ENCODE assay signal across 10 mouse cellular contexts in genomic region chr1:120155325-120155724, GRCm38 (mm10). TPM values are rescaled to one million over a fixed set of nuclear protein-coding genes. Genes with fewer than 3 reads are reported as not detected.
DNase-seq lines count a peak whose midpoint lies in the region; ATAC-seq and TF ChIP-seq lines count a peak whose summit lies in the region.
"Had no signal": no experiment of that assay in that cellular context is flagged by ENCODE, and none has a peak within 500 bp of the region (broad histone marks: within the 10 kb centered on the region; RNA-seq: fewer than 3 reads in every experiment).

No protein-coding gene starts in this region.

- no peaks in the 10 kb centered on the region for H3K27me3 ChIP-seq in heart, postnatal 0 days (ENCODE audit: control insufficient read depth, insufficient read depth, low read length)
- H3K27me3 ChIP-seq in heart, embryonic 11.5 days (ENCODE audit: control insufficient read depth, insufficient read depth, low read length) = no peaks in the 10 kb centered on the region
- no peaks in the 10 kb centered on the region for H3K27me3 ChIP-seq in spleen, adult 2 months (ENCODE audit: control insufficient read depth, insufficient read depth, low read length)
- H3K27me3 ChIP-seq in stomach, postnatal 0 days (ENCODE audit: control insufficient read depth, insufficient read depth, low read length) = no peaks in the 10 kb centered on the region
- H3K27me3 ChIP-seq: embryonic facial prominence, embryonic 13.5 days; limb, embryonic 12.5 days had no signal

- TF ChIP-seq POLR2A in spleen, adult 2 months (IDR thresholded peaks at IDR 0.05; ENCODE audit: low read depth, low read length) = no peak

- H3K36me3 ChIP-seq in heart, postnatal 0 days (replicated peaks; ENCODE audit: control insufficient read depth, insufficient read depth, low read length) = no peaks in the 10 kb centered on the region
- H3K36me3 ChIP-seq in heart, embryonic 11.5 days (ENCODE audit: control insufficient read depth, insufficient read depth, low read length) = no peaks in the 10 kb centered on the region
- no peaks in the 10 kb centered on the region; the same call in 1 of the 2 replicates for H3K36me3 ChIP-seq in spleen, adult 2 months (ENCODE audit: control insufficient read depth, insufficient read depth, low read length)
- H3K36me3 ChIP-seq in stomach, postnatal 0 days (ENCODE audit: control insufficient read depth, insufficient read depth, low read length) = no peaks in the 10 kb centered on the region
- H3K36me3 ChIP-seq: embryonic facial prominence, embryonic 13.5 days; limb, embryonic 12.5 days had no signal

- H3K9me3 ChIP-seq in heart, postnatal 0 days (replicated peaks; ENCODE audit: control insufficient read depth, low read length) = no peaks in the 10 kb centered on the region
- H3K9me3 ChIP-seq in heart, embryonic 11.5 days (replicated peaks; ENCODE audit: control insufficient read depth, low read length) = no peaks in the 10 kb centered on the region
- no peaks in the 10 kb centered on the region for H3K9me3 ChIP-seq in stomach, postnatal 0 days (ENCODE audit: control insufficient read depth, low read length)
- H3K9me3 ChIP-seq: embryonic facial prominence, embryonic 13.5 days; limb, embryonic 12.5 days had no signal

- TF ChIP-seq CTCF in heart, postnatal 0 days (IDR thresholded peaks at IDR 0.05; ENCODE audit: low read depth) = peak; percentile 69
- peak; percentile 60; the same call in 1 of the 2 replicates for TF ChIP-seq CTCF in spleen, adult 2 months (IDR thresholded peaks at IDR 0.05; ENCODE audit: extremely low read depth, insufficient read depth, insufficient read length, insufficient replicate concordance)
- TF ChIP-seq CTCF in stomach, postnatal 0 days (IDR thresholded peaks at IDR 0.05; ENCODE audit: low read depth) = peak; percentile 82

- H3K9ac ChIP-seq in heart, postnatal 0 days (replicated peaks; ENCODE audit: low read depth, low read length) = no peak overlapping the region
- no peak overlapping the region for H3K9ac ChIP-seq in heart, embryonic 11.5 days (ENCODE audit: low read depth, low read length)
- H3K9ac ChIP-seq in stomach, postnatal 0 days (ENCODE audit: low read length) = no peak overlapping the region
- H3K9ac ChIP-seq: embryonic facial prominence, embryonic 13.5 days; limb, embryonic 12.5 days had no signal

- 12% methylated on average over 1 of the region's 1 CpGs for WGBS in heart, postnatal 0 days
- whole genome bisulfite sequencing in heart, embryonic 11.5 days (ENCODE audit: insufficient replicate concordance) = 14% methylated on average over 1 of the region's 1 CpGs
- 13% methylated on average over 1 of the region's 1 CpGs for WGBS in spleen, adult 2 months
- 18% methylated on average over 1 of the region's 1 CpGs for WGBS in stomach, postnatal 0 days

- no peak for DNase-seq in heart, postnatal 0 days (ENCODE audit: low spot score)
- DNase-seq in spleen, adult 2 months (ENCODE audit: low read depth in 1 of 2, low spot score in 2 of 2) = no peak
- DNase-seq in spleen, postnatal 4 days (ENCODE audit: low spot score in 2 of 2) = no peak
- DNase-seq in cerebellum, adult 9-10 months = peak; percentile 35
- peak; percentile 34 to 54 for DNase-seq in kidney, postnatal 4 days
- DNase-seq in stomach, postnatal 0 days (ENCODE audit: low spot score) = no peak
- DNase-seq in frontal cortex, postnatal 10 days (ENCODE audit: low spot score in 2 of 2) = no peak

- H3K4me1 ChIP-seq in heart, postnatal 0 days (ENCODE audit: control insufficient read depth, insufficient read depth) = no peaks in the 10 kb centered on the region
- H3K4me1 ChIP-seq in heart, embryonic 11.5 days (ENCODE audit: control insufficient read depth, insufficient read depth, low read length) = no peaks in the 10 kb centered on the region
- H3K4me1 ChIP-seq in spleen, adult 2 months (ENCODE audit: control insufficient read depth, insufficient read depth, insufficient read length) = no peaks in the 10 kb centered on the region
- H3K4me1 ChIP-seq in stomach, postnatal 0 days (replicated peaks; ENCODE audit: control insufficient read depth, insufficient read depth) = no peaks in the 10 kb centered on the region

- H3K27ac ChIP-seq in heart, postnatal 0 days (ENCODE audit: low read depth) = no peak overlapping the region
- no peak overlapping the region for H3K27ac ChIP-seq in heart, embryonic 11.5 days (ENCODE audit: low read depth, low read length)
- no peak overlapping the region for H3K27ac ChIP-seq in spleen, adult 2 months (ENCODE audit: insufficient read depth, low read length)
- no peak overlapping the region for H3K27ac ChIP-seq in stomach, postnatal 0 days (replicated peaks)
- H3K27ac ChIP-seq: embryonic facial prominence, embryonic 13.5 days; limb, embryonic 12.5 days had no signal

- no peak overlapping the region for H3K4me3 ChIP-seq in heart, postnatal 0 days (ENCODE audit: low read depth, low read length)
- H3K4me3 ChIP-seq in heart, embryonic 11.5 days (ENCODE audit: low read depth, low read length) = no peak overlapping the region
- no peak overlapping the region for H3K4me3 ChIP-seq in spleen, adult 2 months (ENCODE audit: extremely low read depth, insufficient read depth, insufficient read length)
- no peak overlapping the region for H3K4me3 ChIP-seq in stomach, postnatal 0 days (ENCODE audit: low read depth, low read length)
- H3K4me3 ChIP-seq: embryonic facial prominence, embryonic 13.5 days; limb, embryonic 12.5 days had no signal

- no peak overlapping the region for H3K4me2 ChIP-seq in heart, postnatal 0 days (ENCODE audit: low read depth, low read length)
- no peak overlapping the region for H3K4me2 ChIP-seq in heart, embryonic 11.5 days
- H3K4me2 ChIP-seq in stomach, postnatal 0 days (replicated peaks; ENCODE audit: low read depth) = no peak overlapping the region
- H3K4me2 ChIP-seq: embryonic facial prominence, embryonic 13.5 days; limb, embryonic 12.5 days had no signal

- no peak for TF ChIP-seq EP300 in heart, postnatal 0 days (IDR thresholded peaks at IDR 0.05; ENCODE audit: low read depth)
- no peak for TF ChIP-seq EP300 in stomach, postnatal 0 days (optimal IDR thresholded peaks at IDR 0.05)

- ATAC-seq in heart, postnatal 0 days (ENCODE audit: insufficient read depth, low read depth) = no peak; the same call in 1 of the 2 replicates
- no peak for ATAC-seq in heart, embryonic 11.5 days (replicated peaks; ENCODE audit: insufficient number of reproducible peaks, low FRiP score, low TSS enrichment)
- no peak for ATAC-seq in stomach, postnatal 0 days (ENCODE audit: low FRiP score, low TSS enrichment)

RNA-seq across cellular contexts. Expression of gene 3110009E18Rik, which starts 34.3 kb away (rescaled TPM):
- 11.5 TPM in 1 of 2 replicates, not detected in the other for total RNA-seq in heart, postnatal 0 days (2014; rRNA removed; ENCODE audit: low replicate concordance)
- polyA plus RNA-seq in heart, postnatal 0 days (2015; fragmentation: Nextera tagmentation; extraction: Ambion mirVana) = 11.3 and 11.4 TPM in 2 replicates
- 11.8 and 13.1 TPM in 2 replicates for polyA plus RNA-seq in heart, embryonic 11.5 days (2014; fragmentation: Nextera tagmentation; extraction: Ambion mirVana)
- polyA plus RNA-seq in spleen, adult 2 months (2012; rRNA removed) = 1.4 and 2.0 TPM in 2 replicates
- 10.1 and 11.9 TPM in 2 replicates for polyA plus RNA-seq in stomach, postnatal 0 days (2015; fragmentation: Nextera tagmentation; extraction: Ambion mirVana)

RNA-seq across cellular contexts. Expression of gene Dbi, which starts 34.4 kb away (rescaled TPM):
- total RNA-seq in heart, postnatal 0 days (2014; rRNA removed; ENCODE audit: low replicate concordance) = 261 and 316 TPM in 2 replicates
- polyA plus RNA-seq in heart, postnatal 0 days (2015; fragmentation: Nextera tagmentation; extraction: Ambion mirVana) = 1,218 and 1,378 TPM in 2 replicates
- 639 and 662 TPM in 2 replicates for polyA plus RNA-seq in heart, embryonic 11.5 days (2014; fragmentation: Nextera tagmentation; extraction: Ambion mirVana)
- polyA plus RNA-seq in spleen, adult 2 months (2012; rRNA removed) = 37.2 and 53.9 TPM in 2 replicates
- polyA plus RNA-seq in stomach, postnatal 0 days (2015; fragmentation: Nextera tagmentation; extraction: Ambion mirVana) = 1,663 and 1,741 TPM in 2 replicates

Comparison
In these comparisons a context has a peak if more than half of its experiments do, and no peak if none do; other contexts are left out.
1. DNase-seq: peak in cerebellum, adult 9-10 months (single experiment) and kidney, postnatal 4 days (2 of 2); none in heart, postnatal 0 days (single experiment), spleen, adult 2 months (0 of 2), spleen, postnatal 4 days (0 of 2), stomach, postnatal 0 days (single experiment) and frontal cortex, postnatal 10 days (0 of 2).
2. RNA of gene Dbi, which starts 34.4 kb away (polyA plus RNA-seq): 1,663 to 1,741 TPM in stomach, postnatal 0 days, 1,218 to 1,378 TPM in heart, postnatal 0 days and 639 to 662 TPM in heart, embryonic 11.5 days; 37.2 to 53.9 TPM in spleen, adult 2 months; every median in the first group is over 10 times any median in the second.
3. Peak in every context shown above with its lines, with median percentiles within 50 percentile points of each other: CTCF ChIP-seq.